ENCODE assay signal across 21 mouse cellular contexts in the genomic region with DNA sequence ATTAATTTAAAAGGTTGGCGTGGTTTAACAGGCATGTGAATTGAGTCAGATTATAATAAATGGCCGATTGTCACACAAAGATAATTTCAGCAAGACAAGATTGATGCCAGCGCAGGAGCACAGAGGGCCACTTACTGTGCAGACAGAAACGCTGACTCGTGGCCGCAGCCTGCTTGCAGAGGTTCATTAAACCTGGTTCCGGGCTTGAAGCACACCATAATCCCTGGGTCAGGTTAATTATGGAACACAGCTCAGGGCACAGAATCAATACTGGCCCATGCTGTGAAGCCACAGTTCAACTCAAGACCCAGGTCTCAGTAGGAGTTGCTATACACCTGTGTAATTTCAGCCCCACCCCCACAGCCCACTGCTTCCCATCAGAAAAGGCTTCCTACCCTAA.
"Had no signal": no experiment of that assay in that cellular context is flagged by ENCODE, and none has a peak within 500 bp of the region (broad histone marks: within the 10 kb centered on the region; RNA-seq: fewer than 3 reads in every experiment).

No protein-coding gene starts in this region.

- H3K36me3 ChIP-seq: kidney, embryonic 15.5 days; limb, embryonic 10.5 days; limb, embryonic 13.5 days; liver, embryonic 12.5 days; liver, embryonic 15.5 days; lung, embryonic 15.5 days; midbrain, embryonic 10.5 days; midbrain, embryonic 13.5 days; stomach, embryonic 15.5 days had no signal

- H3K9ac ChIP-seq: kidney, embryonic 15.5 days; limb, embryonic 13.5 days; liver, embryonic 12.5 days; liver, embryonic 15.5 days; lung, embryonic 15.5 days; midbrain, embryonic 13.5 days; stomach, embryonic 15.5 days had no signal

- DNase-seq: kidney, adult 11 months; kidney, adult 8-10 months; kidney, postnatal 14 days; layer of hippocampus, adult 9-11 months; liver; lung, adult 18-20 months; lung, postnatal 10 days; lung, postnatal 36 days; thymus, adult 18-20 months; thymus, postnatal 36 days had no signal

- H3K4me1 ChIP-seq: kidney, embryonic 15.5 days; limb, embryonic 13.5 days; liver, embryonic 12.5 days; liver, embryonic 15.5 days; lung, embryonic 15.5 days; megakaryocyte, embryonic 14.5 days; midbrain, embryonic 10.5 days; midbrain, embryonic 13.5 days; stomach, embryonic 15.5 days had no signal

- ATAC-seq: liver, embryonic 12.5 days; midbrain, embryonic 13.5 days had no signal

- H3K9me3 ChIP-seq: kidney, embryonic 15.5 days; limb, embryonic 10.5 days; limb, embryonic 13.5 days; liver, embryonic 12.5 days; liver, embryonic 15.5 days; lung, embryonic 15.5 days; midbrain, embryonic 10.5 days; midbrain, embryonic 13.5 days; stomach, embryonic 15.5 days had no signal

- H3K27me3 ChIP-seq: kidney, embryonic 15.5 days; limb, embryonic 13.5 days; liver, embryonic 12.5 days; liver, embryonic 15.5 days; lung, embryonic 15.5 days; megakaryocyte, embryonic 14.5 days; midbrain, embryonic 13.5 days; stomach, embryonic 15.5 days had no signal

- H3K27ac ChIP-seq: kidney, embryonic 15.5 days; layer of hippocampus, adult 2 months; limb, embryonic 10.5 days; limb, embryonic 13.5 days; liver, embryonic 12.5 days; liver, embryonic 15.5 days; lung, embryonic 15.5 days; midbrain, embryonic 10.5 days; midbrain, embryonic 13.5 days; stomach, embryonic 15.5 days had no signal

- H3K4me3 ChIP-seq: kidney, embryonic 15.5 days; layer of hippocampus, adult 2 months; limb, embryonic 10.5 days; limb, embryonic 13.5 days; liver, embryonic 12.5 days; liver, embryonic 15.5 days; lung, embryonic 15.5 days; megakaryocyte, embryonic 14.5 days; midbrain, embryonic 10.5 days; midbrain, embryonic 13.5 days; stomach, embryonic 15.5 days had no signal

- H3K4me2 ChIP-seq: kidney, embryonic 15.5 days; limb, embryonic 13.5 days; liver, embryonic 12.5 days; liver, embryonic 15.5 days; lung, embryonic 15.5 days; midbrain, embryonic 13.5 days; stomach, embryonic 15.5 days had no signal
